ENCODE assay signal across 12 mouse cellular contexts in the genomic region with DNA sequence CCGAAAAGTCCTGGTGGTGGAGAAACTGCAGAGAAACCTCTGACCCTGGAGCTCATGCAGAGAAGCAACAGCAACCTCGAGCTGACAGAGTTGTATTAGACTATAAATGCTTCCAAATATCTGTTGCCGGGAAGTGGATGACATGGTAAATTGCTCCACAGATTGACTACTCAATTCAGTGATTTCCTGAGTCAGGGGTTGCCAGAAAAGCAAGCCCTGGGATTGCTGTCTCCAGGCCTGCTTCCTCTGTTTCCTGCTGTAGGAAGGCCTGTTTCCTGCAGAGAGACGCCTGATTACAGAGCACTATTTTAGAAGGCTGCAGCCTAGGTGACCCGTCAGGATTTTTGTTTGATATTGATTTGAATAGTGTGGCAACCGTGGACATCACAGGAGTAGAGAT. TPM values are rescaled to one million over a fixed set of nuclear protein-coding genes. Genes with fewer than 3 reads are reported as not detected.
A peak's percentile ranks its signal among the peaks of the same experiment; 100 is the strongest.
DNase-seq lines count a peak whose midpoint lies in the region; ATAC-seq and TF ChIP-seq lines count a peak whose summit lies in the region.
"Had no signal": no experiment of that assay in that cellular context is flagged by ENCODE, and none has a peak within 500 bp of the region (broad histone marks: within the 10 kb centered on the region; RNA-seq: fewer than 3 reads in every experiment).

No protein-coding gene starts in this region.

- no peaks in the 10 kb centered on the region for H3K36me3 ChIP-seq in limb, embryonic 14.5 days (ENCODE audit: control insufficient read depth, insufficient read depth, low read length)
- no peaks in the 10 kb centered on the region for H3K36me3 ChIP-seq in limb, embryonic 10.5 days
- H3K36me3 ChIP-seq: limb, embryonic 12.5 days had no signal

- H3K4me3 ChIP-seq in limb, embryonic 14.5 days (replicated peaks; ENCODE audit: low read length), result no peak overlapping the region
- no peak overlapping the region for H3K4me3 ChIP-seq in limb, embryonic 10.5 days
- H3K4me3 ChIP-seq in layer of hippocampus, adult 2 months, result no peak overlapping the region
- H3K4me3 ChIP-seq: erythroblast, embryonic 14.5 days; limb, embryonic 12.5 days; myocyte had no signal

- peaks cover 7% of the 10 kb centered on the region; the same call in 1 of the 2 replicates for H3K4me1 ChIP-seq in limb, embryonic 14.5 days (ENCODE audit: control insufficient read depth, insufficient read depth, low read length)
- H3K4me1 ChIP-seq in limb, embryonic 10.5 days, result peaks cover 18% of the 10 kb centered on the region

- DNase-seq in limb, embryonic 14.5 days (ENCODE audit: low spot score), result peak; percentile 17
- no peak for DNase-seq in limb, embryonic 10.5 days (ENCODE audit: low spot score)
- peak; percentile 73 for DNase-seq in heart, adult 8-10 months (ENCODE audit: low spot score)
- DNase-seq in kidney, adult 8-10 months, result peak; percentile 46 to 74
- peak; percentile 38 to 67 for DNase-seq in lung, postnatal 4 days
- no peak for DNase-seq in thymus, postnatal 14 days
- DNase-seq in layer of hippocampus, adult 2 months (ENCODE audit: low spot score in 2 of 2), result no peak
- DNase-seq: right cerebral cortex, postnatal 14 days; thymus, adult 18-20 months had no signal

- H3K27ac ChIP-seq in limb, embryonic 14.5 days (replicated peaks; ENCODE audit: low read depth, low read length), result no peak overlapping the region
- H3K27ac ChIP-seq in limb, embryonic 10.5 days, result no peak overlapping the region
- no peak overlapping the region for H3K27ac ChIP-seq in layer of hippocampus, adult 2 months
- H3K27ac ChIP-seq: limb, embryonic 12.5 days had no signal

- 38% methylated on average over 6 of the region's 6 CpGs for WGBS in limb, embryonic 14.5 days
- WGBS in limb, embryonic 10.5 days, result 39% methylated on average over 6 of the region's 6 CpGs

- no peak overlapping the region for H3K9ac ChIP-seq in limb, embryonic 14.5 days (ENCODE audit: low read depth, low read length, severe bottlenecking)
- H3K9ac ChIP-seq: limb, embryonic 12.5 days had no signal

- no peaks in the 10 kb centered on the region for H3K9me3 ChIP-seq in limb, embryonic 14.5 days (ENCODE audit: control insufficient read depth, low read length)
- no peaks in the 10 kb centered on the region for H3K9me3 ChIP-seq in limb, embryonic 10.5 days (replicated peaks)
- H3K9me3 ChIP-seq: limb, embryonic 12.5 days had no signal

- TF ChIP-seq CTCF in layer of hippocampus, adult 2 months (conservative IDR thresholded peaks at IDR 0.05), result no peak

- no peak for TF ChIP-seq POLR2A in limb, embryonic 14.5 days (IDR thresholded peaks at IDR 0.05; ENCODE audit: borderline replicate concordance, extremely low read depth, insufficient read depth, insufficient read length)

- H3K27me3 ChIP-seq in limb, embryonic 14.5 days (ENCODE audit: control insufficient read depth, insufficient read depth, low read length), result no peaks in the 10 kb centered on the region
- H3K27me3 ChIP-seq in limb, embryonic 10.5 days (ENCODE audit: low read depth, poor library complexity, severe bottlenecking), result no peaks in the 10 kb centered on the region
- H3K27me3 ChIP-seq: limb, embryonic 12.5 days had no signal

- ATAC-seq in limb, embryonic 14.5 days (ENCODE audit: low FRiP score, low read depth), result no peak

- no peak overlapping the region for H3K4me2 ChIP-seq in limb, embryonic 14.5 days (replicated peaks; ENCODE audit: low read depth, low read length, severe bottlenecking)
- H3K4me2 ChIP-seq: limb, embryonic 12.5 days had no signal

RNA-seq across cellular contexts. Expression of a gene that starts 47.5 kb away (rescaled TPM):
- not detected in 2 replicates for polyA plus RNA-seq in limb, embryonic 14.5 days (2012; rRNA removed)
- polyA plus RNA-seq in limb, embryonic 14.5 days (2014; fragmentation: Nextera tagmentation; extraction: Ambion mirVana), result not detected in 2 replicates
- not detected in 2 replicates for polyA plus RNA-seq in limb, embryonic 10.5 days (2016; fragmentation: Nextera tagmentation; extraction: Ambion mirVana)
- not detected for total RNA-seq in heart, adult 8-10 months (2022)
- not detected for total RNA-seq in layer of hippocampus, adult 2 months (2021)
- polyA plus RNA-seq: erythroblast, embryonic 14.5 days; limb, embryonic 12.5 days; myocyte had no signal

Comparison
In these comparisons a context has a peak if more than half of its experiments do, and no peak if none do; other contexts are left out.
1. DNase-seq: peak in limb, embryonic 14.5 days (single experiment), heart, adult 8-10 months (single experiment), kidney, adult 8-10 months (2 of 2) and lung, postnatal 4 days (2 of 2); none in limb, embryonic 10.5 days (single experiment), thymus, postnatal 14 days (single experiment) and layer of hippocampus, adult 2 months (0 of 2).